Mouse (Mus musculus) kidney, adult 11 months (tissue): ENCODE data around the gene Actl6b.
A peak's percentile ranks its signal among the peaks of the same experiment; 100 is the strongest.

Experiments
- DNase-seq: peaks from one replicate; pipeline ENCODE4 v3.0.0; 2022

The Actl6b gene

DNA sequence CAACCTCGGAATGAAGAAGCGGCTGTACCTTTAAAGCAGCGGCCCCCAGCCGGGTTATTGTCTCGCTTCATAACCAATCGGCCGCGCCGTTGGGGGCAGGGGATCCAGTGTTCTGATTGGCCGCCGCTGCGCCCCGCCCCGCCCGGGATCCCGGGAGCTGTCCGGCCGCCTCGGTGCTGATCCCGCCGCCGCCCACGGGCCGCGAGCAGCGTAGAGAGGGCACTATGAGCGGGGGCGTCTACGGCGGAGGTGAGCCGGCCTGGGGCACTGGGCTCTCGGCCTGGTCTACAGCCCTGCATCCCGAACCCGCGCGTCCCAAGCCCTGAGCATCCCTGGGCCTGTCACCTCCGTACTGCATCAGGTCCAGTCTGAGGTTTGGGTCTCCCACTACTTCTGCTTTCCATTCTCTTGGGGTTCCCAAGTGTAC lies at the start of gene Actl6b:
Actl6b (plus strand) TSS at position 107 of the 427 bp plus-strand sequence.
- DNase-seq, result peak; percentile 51

DNA sequence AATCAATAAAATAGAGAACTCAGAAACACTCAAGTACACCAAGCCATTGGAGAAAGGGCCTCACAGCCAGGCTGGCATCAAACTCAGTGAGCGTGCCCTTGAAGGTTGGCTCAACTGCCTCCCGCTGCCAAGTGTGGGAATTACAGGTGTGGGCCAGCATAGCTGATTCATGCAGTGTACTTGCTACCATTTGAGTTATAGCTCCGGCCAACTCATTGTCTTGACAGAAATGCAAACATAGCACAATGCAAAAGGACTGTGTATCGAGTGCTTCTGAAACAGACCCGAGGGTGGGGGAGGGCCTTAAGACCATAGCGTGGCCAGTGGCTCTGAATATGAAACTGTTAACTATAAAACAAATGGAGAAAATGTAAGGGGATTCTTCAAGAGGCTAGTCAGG lies 49.3 kb upstream of the Actl6b start:
- no peak for DNase-seq

- peak; percentile 85 for DNase-seq
Measured at GRCm38 (mm10) chr5:137510014-137510501, 43.3 kb upstream of the Actl6b start.

DNA sequence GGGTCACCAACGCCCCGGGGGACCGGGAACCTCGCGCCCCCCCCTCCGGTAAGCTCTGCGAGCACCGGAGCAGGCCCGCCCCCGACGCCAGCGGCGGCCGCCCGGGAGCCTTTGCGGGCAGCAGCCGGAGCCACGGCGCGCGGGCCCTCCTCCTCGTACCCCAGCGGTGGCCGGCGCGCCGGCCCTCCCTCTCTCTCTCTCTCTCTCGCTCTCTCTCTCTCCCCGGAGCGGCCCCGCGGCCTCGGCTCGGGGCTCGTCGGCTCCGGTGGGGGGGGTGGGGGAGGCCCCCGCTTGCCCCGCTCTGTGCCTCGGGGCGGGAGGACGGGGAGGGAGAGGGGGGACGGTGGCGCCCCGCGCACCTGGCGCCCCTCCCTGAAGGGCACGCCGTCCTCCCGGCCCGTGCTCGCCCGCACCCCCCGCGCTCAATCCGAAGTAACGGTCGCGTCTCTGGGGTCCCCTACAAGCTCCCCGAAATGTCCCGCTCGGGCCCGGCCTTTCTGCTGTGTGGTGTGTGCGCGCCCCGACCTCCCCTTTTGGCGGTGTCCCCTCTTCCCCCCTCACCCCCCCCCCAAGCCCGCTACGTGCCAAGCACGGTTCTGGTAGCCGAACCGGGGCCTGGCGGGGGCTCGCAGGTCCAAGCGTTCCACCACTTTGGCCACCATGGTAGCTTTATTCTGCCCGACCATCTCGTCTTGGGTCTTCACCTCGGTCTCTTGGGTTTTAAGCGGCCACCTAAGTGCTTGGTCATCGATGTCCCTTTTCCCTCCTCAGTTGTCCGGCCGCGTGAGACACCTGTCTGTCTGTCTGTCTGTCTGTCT lies 42.5 kb upstream of the Actl6b start:
- no peak for DNase-seq

- no peak for DNase-seq
Measured at GRCm38 (mm10) chr5:137511706-137512105, 41.6 kb upstream of the Actl6b start.

- DNase-seq, result no peak
Measured at GRCm38 (mm10) chr5:137512847-137513794, 40.2 kb upstream of the Actl6b start.

DNA sequence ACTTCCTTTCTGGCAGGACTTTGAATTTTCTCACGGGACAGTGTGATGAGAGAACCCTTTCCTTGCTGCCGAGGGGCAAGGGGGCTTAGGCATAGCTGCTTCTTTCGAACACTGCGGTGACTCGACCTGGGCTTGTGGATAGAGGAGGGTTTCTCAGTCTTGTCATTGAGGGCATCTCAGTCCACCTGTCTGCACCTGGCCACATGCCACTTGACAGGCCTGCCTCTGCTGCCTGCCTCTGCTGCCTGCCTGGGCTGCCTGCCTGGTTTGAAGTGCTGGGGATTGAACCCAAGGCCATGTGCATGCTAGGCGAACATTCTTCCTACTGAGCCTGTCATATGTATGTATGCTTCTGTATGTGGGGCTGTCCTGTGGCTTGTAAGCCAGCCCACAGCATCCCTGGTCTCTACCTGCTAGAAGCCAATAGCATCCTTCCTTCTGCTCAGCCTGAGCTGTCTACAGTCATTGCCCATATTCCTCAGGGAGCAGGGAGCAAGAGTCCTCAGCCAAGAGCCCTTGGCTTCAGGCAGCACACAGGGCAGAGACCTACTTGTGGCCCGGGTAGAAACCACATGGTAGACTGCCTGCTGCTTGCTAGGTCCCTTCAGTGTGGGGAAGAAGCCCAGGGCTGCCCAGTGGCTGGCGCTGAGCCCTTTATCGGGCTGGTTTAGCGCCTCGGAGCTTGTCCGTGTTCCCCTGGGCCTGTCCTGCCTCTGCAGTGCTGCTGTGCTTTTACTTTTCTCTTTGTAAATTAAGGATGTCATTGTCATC lies 39.2 kb upstream of the Actl6b start:
- no peak for DNase-seq

DNA sequence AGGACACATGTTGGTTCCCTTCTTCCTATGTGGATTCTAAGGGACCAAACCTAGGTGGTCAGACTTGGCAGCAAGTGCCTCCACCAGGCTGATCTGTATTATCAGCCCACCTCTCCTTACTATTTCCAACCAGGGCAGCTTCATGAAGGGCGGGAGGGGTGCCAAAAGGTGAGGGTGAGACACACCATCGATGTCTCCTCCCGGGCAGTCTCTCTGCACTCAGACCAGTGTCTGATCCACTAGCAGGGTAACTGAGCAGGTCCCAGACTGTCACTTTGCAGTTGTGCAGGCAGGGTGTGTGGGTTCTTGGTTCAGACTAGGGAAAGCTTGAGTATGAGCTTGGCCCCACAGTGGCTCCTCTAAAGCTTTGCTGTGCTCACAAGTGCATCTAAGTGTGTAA lies 38.5 kb upstream of the Actl6b start:
- DNase-seq, result no peak

DNA sequence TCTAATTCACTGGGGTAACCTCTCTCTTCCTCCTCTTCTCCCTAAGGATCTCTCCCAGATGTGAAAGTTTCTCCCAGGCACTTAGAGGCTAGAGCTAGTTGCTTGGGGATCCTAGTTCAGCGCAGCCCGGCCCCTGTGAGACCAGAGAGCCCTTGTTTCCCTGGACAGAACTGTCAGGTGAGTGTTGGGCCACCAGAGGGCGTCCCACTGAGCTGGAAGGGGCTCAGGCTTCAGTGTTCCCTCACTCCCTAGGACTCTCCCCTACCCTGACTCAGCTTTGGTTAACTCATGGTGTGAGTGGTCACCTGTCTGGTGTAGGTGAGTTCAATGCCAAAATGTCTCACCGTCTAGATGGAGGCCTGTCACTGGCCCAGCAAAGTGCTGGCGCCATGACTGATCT lies 34.9 kb upstream of the Actl6b start, which contains the start of gene Gigyf1:
Gigyf1 (plus strand) TSS at position 113 of the 400 bp plus-strand sequence.
- DNase-seq, result no peak

DNA sequence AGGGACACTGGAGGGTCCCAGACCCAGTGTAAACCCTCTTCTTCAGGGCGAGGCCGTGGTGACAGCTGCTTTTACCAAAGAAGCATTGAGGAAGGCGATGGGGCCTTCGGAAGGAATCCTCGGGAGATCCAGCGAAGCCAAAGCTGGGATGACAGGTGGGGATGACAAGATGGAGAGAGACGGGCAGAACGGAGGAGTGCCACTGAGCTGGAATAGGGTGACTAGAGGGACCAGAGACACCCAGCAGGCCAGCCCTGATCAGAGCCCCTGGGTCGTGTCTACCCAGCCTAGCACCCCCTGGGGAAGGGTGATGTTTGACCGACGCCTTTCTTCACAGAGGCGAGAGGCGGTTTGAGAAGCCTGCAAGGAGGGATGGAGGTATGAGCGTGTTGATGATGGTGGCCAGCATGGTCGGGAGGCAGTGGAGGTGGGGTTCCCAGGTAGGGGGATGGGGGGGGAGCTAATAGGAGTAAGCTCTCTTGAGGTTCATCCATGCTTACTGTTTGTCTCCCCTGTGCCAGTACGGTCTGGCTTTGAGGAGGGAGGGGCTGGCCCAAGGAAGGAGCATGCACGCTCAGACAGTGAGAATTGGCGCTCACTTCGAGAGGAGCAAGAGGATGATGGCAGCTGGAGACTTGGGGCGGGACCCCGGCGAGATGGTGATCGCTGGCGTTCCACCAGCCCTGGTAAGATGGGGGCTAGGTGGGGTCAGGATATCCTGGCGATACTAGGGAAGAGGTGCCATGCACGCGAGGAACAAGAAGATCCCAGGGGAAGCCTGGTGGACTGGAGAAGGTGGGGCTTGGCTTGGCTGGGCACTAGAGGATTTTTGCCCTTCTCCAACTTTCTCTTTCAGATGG lies 33.4 kb upstream of the Actl6b start:
- DNase-seq, result peak; percentile 4

DNA sequence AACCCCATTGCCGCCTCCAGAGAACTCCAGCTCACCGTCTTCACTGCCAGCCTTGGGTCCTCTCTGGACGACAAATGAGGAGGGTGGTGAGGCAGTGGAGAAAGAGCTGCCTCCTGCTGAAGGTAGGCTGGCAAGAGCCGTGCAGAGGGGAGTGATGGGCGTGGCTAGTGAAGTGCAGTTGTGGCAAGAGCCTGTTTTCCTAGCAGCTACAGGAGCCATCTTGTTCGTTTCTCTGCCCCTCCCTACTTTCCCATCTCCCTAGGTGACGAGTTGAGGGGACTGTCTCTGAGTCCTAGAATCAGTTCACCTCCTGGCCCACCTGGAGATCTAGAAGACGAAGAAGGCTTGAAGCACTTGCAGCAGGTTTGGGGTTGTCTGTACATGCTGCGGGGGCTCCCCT lies 31.5 kb upstream of the Actl6b start:
- DNase-seq, result no peak

DNA sequence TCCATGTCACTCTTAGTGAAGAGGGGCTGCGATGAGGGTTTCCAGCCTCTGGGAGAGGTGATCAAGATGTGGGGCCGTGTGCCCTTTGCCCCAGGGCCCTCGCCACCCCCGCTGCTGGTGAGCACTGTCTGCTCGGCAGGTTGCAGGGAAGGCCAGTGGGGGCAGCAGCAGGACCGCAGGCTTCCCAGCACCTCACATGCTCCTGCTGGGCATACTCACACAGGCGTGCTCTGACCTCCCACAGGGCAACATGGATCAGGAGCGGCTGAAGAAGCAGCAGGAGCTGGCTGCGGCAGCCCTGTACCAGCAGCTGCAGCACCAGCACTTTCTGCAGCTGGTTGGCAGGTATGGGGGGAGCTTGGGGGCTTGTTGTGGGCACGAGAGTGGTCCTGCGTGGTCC lies 30.6 kb upstream of the Actl6b start:
- DNase-seq, result no peak

- no peak for DNase-seq
Measured at GRCm38 (mm10) chr5:137523396-137524250, 29.7 kb upstream of the Actl6b start.

GRCm38 (mm10) chr5:137524251-137524515 lies 29.1 kb upstream of the Actl6b start:
- no peak for DNase-seq

DNA sequence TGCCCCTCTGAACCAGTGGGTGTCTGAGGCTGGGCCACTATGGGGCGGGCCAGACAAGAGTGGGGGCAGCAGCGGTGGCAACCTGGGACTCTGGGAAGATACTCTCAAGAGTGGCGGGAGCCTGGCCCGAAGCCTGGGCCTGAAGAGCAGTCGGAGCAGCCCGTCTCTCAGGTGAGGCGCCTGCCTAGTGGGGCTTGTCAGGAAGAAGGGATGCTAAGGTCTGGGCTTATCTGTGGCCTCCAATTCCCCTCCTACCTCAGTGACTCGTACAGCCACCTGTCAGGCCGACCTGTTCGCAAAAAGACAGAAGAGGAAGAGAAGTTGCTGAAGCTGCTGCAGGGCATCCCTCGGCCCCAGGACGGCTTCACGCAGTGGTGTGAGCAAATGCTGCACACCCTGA lies 28.6 kb upstream of the Actl6b start:
- no peak for DNase-seq

- peak; percentile 3 for DNase-seq
Measured at GRCm38 (mm10) chr5:137525511-137525910, 27.8 kb upstream of the Actl6b start.

- peak; percentile 60 for DNase-seq
Measured at GRCm38 (mm10) chr5:137526192-137526936, 27.0 kb upstream of the Actl6b start.

- peak; percentile 10 for DNase-seq
Measured at GRCm38 (mm10) chr5:137527413-137527812, 25.9 kb upstream of the Actl6b start.

DNA sequence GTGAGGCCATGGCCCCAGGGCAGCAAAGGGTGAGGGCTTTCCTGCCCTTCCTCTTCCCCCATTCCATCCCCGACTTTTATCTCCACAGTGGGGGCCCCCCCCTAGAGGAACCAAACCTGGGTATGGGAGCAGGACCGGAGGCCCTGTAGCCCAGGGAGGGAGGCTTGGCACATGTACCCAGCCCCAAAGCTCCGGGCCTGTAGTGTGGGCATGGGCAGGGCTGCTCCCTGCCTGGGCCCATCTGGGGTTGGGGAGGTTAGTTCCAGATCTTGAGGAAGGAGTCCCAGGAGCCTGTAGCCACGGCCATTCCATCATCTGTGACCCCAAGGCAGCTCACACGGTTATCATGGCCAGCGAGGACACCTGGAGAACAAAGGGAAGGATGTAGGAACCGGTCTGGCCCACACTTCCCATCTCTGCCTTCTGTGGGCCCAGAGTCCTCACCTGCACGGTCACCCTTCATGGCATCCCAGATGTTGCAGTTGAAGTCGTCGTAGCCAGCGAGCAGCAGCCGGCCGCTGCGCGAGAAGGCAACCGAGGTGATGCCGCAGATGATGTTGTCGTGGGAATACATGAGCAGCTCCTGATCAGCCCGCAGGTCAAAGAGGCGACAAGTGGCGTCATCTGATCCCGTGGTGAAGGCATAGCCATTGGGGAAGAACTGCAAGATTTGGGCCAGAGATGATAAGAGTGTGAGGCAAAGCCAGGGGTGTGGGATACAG lies 24.9 kb upstream of the Actl6b start:
- peak; percentile 6 for DNase-seq
